Mouse (Mus musculus) cerebellum, adult 9-11 months (tissue): ENCODE measurements at regions not wholly inside any gene's neighbourhood (a gene's known extent, or its start where the extent isn't known, plus 50 kb on each side); places are given as distances from the start of the nearest gene placed in this dataset.

ENCODE experiments used
- DNase-seq: peaks from one replicate; pipeline ENCODE4 v3.0.0; 2022

- no peak for DNase-seq
Observed at GRCm38 (mm10) chr12:73830122-73830521, 71.1 kb upstream of the Hif1a start.

- no peak for DNase-seq
Observed at GRCm38 (mm10) chr12:73830551-73831203, 70.5 kb upstream of the Hif1a start.

DNA sequence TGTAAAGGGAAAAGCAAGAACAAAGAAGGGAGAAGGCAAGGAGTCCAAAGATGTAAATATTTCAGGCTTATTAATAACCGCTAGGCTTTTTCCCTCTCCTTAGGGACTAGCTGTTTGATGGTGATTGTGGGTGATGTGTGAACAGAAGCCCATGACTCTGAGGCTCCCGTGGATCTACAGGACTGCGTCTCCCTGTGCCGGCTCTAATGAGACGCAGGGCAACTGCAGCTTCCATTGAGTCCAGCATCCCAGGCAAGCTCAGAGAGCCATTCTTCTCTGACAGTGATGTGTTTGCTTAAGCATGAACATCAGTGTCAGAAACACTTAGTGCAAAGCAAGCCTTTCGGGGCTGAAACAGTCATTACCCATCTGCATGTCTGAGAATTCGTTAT, 70.0 kb upstream of the Hif1a start:
- no peak for DNase-seq

DNA sequence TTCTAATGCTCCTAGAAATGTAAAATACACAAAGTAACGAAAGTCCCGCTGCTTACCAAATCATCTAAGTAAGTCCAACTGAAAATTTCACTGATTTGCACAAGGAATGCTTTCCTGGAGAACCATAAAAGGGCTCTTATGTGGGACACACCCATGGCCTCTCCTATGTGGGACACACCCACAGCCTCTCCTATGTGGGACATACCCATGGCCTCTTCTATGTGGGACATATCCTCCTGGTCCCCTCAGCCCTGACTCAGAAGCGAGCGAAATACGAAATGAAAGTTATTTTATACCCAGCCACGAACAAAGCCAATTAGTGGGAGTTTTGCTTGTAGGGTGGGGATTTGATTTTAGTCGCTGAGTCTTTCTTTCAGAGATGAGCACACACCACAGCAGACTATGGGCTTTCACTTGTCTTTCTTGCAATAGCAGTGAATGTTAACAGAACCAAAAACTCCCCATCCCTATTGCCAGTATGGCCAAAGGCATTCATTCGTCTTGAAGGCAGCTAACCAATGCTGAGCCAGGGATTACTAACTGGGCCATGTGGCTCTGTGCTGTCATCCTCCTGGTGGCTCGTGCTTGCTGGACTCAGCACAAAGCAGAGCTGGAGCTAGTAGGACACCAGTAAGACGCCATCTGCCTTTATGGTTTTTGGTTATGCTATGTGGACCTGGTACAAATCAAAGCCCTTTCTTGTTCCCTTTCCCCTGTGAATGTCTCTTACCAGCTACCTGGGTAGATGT, 69.4 kb upstream of the Hif1a start:
- peak; percentile 25 for DNase-seq

DNA sequence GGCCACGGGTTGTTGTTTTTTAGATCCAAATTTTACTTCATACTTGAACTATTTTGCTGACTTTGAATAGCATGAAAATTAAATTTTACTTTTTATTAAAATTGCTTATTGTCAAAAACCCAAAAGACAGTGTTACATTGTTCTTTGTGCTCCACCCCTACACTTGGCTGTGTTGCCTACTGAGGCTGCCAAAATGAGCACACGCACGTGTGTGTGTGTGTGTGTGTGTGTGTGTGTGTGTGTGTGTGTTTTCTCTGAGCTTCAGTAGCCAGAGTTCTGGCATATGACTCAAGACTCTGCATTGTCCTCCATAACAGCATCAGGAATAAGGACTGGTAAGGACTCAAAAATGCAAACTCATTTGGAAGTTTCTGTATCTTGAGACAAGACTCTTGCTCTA, 68.4 kb upstream of the Hif1a start:
- DNase-seq, result no peak

- DNase-seq, result no peak
Observed at GRCm38 (mm10) chr12:73836132-73836531, 65.0 kb upstream of the Hif1a start.

- DNase-seq, result no peak
Observed at GRCm38 (mm10) chr12:73837036-73837435, 64.1 kb upstream of the Hif1a start.

- DNase-seq, result no peak
Observed at GRCm38 (mm10) chr12:73837921-73838320, 63.3 kb upstream of the Hif1a start.

GRCm38 (mm10) chr12:73838330-73838729, 62.8 kb upstream of the Hif1a start:
- no peak for DNase-seq

DNA sequence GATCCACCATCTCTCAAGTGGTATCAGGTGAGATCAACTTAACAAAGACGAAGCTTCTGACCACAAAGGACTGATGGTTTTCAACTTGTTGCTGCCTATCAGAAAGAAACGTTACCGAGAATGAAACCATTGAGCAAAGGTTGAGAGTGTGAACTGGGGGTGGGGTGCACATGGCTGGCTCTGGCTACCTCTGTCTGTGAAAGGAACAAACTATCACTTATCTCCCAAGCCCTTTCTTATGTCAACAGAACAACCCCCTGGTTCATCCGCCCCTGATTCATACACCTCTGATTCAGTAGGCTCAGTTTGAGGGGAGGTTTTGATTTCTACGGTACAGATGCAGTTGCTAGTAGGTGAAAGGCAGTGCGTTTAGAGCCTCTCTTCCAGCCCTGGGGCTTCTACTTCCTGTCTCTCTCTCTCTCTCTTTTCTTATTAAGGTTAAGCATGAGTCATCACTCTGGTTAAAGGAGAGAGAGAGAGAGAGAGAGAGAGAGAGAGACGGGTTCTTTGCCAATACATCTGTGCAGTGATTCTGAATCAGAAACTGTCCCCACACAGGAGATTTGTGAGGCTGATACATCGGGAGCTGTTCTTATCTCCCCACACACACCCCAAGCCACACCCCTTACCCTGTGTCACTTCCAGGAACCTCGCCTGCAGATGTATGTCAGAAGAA, 59.0 kb upstream of the Hif1a start:
- no peak for DNase-seq

- DNase-seq, result no peak
Observed at GRCm38 (mm10) chr12:73844782-73845181, 56.4 kb upstream of the Hif1a start.

DNA sequence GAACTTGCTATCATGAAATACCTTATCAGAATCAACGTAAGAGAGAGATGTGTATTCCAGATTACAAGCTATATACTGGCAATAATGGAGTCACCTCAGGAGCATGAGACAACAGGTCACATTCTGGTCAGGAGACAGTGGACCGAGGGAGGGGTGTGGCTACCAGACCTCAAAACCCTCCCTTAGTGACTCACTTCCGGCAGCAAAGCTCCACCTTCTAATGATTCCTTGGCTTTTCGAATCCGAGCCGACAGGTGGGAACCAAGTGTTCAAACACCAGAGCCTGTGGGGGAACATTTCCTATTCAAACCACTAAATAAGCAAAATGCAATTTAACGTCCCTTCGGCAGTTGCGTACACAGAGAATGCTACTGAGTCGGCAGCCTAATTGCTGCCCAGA, 54.5 kb upstream of the Hif1a start:
- DNase-seq, result no peak

GRCm38 (mm10) chr12:73847336-73847735, 53.8 kb upstream of the Hif1a start:
- DNase-seq, result no peak

GRCm38 (mm10) chr12:73850831-73851230, 50.3 kb upstream of the Hif1a start:
- DNase-seq, result no peak
